Mouse (Mus musculus) liver (tissue): ENCODE results near the gene Spred1.

ENCODE experiments used
- DNase-seq: peaks from one replicate; pipeline ENCODE4 v3.0.0-alpha.2; 2020; ENCODE audit warnings: mixed read lengths

The Spred1 gene

DNA sequence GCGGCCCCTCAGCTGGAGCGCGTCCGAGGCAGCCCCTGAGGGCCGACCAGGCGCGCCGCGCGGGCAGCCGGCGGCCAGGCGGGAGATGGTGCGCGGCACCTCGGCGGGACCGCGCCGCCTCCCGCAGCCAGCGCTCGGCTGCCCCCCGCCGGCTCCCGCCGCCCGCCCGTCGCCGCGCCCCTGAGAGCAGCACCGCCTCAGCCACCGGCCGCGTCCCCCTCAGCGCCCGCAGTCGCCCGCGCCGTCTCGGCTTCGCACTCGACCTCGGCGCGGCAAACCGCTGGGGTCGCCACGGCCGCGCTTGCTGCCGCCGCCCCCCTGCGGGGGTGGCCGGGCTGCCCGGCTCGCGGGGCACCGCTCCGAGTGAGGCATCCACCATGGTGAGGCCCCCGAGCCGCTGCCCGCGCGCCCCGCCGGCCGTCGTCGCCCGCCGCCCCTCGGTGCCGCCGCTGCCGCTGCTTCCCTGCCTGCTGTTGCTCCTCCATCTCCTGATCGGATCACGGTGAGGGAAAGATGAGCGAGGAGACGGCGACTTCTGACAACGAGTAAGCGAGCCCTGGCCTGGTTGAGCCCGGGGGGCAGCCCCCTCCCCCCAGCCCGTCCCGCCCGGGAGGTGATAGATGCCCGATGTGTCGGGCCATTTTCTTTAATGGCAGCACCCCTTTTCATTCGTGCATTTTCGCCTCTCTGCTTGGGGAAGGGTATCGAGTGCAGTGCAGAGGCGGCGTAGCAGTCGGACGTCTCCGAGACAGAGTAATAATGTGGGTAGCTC, at the start of gene Spred1:
Gene Spred1, plus strand, starts transcription at position 163 of the 772 bp plus-strand sequence.
- DNase-seq = peak; percentile 41

DNA sequence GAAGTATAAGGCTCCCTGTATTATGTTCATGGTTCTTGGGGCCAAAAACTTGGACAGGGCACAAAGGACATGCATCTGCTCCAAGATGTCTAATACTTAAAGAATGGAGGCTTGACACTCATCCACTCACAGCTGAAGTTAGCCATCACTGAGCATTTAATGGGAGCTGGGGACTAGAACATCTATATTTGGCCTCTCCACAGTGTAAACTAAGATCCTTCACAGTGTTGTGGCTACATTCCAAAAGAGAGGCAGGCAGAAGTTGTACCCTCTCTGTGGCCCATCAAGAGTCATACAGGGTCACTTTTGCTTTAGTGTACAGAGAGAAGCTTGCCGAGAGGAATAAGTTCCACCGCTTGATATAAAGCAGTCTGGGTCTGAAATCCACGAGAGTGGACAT, 49.6 kb upstream of the Spred1 start:
- no peak for DNase-seq

DNA sequence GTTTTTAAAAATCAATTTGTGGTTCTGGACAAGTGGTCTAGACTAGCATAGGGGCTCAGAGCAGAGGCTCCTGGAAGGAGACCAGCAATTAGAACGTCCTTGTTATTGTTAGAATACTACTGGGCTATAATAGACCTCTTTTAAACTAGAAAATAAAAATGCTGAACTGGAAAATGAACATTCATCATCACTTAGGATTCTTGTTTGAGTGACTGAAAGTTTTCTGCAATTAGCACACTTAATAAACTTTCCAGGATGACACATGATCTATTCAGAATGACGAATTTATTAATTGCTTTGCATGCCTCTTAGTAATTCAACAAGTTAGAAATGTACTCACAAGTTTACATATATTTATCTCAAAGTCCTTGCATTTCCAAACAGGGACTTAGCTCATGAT, 42.5 kb upstream of the Spred1 start:
- no peak for DNase-seq

DNA sequence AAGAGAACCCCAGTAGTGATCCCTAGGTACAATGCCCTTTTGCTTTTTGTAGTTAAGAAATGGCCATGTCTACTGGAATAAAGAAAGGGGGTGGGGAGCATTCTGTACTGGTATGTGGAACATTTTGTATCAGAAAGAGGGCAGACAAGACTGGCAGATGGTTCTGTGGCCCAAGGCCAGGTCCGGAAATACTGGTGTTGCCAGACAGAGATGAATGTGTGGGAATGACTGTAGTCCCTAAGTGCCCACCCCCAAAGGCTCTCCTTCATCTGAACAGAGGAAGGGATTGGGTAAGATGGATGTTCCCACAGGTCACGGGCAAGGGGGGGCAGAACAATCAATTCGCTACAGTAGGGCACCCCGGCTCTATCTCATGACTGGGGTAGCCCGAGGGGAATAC, 41.6 kb upstream of the Spred1 start:
- no peak for DNase-seq

DNA sequence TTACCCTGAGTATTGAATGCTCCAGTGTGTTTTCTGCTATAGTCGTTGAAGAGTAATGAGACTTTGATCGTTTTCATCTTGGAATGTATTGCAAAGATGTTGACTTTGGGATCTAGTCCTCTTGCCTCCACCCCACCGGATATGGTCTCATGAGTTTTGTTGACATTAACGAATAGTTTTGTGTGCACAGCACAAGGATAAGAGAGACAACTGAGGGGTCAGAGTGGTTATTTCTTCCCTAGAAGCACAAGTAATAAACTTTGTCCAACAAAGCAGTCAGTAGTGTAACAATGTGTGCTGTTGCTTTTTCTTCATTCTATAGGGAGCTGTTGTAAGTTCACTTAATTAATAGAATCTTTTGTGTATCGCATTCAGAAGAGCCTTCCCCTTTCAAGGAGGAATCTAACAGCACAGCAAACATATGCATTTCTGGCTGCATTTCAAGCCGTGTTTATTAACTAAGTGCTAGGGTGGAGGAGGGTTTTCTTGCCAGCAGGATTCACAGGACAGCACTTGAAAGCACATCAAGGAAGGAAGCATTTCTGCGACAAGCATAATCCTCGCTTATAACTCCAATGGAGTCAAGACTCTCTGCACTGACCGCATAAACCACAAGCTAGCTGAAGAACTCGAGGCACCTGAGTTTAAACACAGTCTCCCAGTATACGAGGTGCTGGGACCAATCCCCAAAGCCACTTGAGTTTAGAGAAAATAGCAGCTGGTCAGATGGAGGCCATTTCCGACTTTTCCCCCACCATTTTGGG, 35.0 kb upstream of the Spred1 start:
- DNase-seq = no peak

DNA sequence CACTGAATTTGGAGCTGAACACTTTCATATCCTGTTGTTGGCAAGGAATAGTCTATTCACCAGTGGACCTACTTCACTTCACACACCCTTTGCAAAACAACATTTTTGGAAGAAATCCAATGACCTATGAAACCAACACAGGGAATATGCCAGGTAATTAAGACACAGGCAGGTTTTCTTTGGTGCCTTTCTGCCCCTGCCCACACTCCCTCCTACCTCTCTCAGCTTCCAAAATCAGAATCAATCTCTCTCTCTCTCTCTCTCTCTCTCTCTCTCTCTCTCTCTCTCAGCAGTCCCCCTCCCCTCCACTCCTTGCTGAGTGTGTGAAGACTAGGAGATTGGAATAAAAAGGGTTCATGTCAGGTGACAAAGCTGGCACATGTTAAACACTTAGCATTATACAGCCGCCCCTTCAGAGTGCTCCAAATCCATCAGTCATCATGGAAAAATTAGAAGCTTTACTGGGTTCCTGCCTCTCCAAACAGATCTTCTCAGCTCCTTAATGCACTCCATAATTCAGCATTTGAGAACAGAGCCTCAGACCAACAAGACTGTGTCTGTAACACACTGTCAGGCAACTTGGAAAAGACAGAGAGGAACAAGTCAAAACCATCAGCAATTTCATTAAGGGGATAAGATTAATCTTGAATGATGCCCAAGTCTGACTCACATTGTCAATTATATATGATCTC, 34.3 kb upstream of the Spred1 start:
- DNase-seq = no peak

DNA sequence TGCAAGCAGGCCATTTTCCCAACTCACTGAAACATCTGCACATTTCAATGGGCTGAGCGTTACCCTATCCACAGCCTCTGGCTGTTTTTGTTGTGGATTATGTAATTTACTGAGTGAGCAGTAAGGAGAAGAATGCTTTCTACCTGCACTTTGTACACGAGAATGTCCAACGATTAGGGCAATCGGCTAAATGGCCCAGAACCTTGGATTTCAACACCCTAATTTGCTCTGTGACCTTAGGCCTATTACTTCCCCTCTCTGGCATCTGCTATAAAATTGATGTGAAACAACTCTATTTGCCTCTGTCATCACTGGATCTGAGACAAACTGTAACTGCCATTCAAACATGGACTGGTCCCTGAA, 33.7 kb upstream of the Spred1 start:
- DNase-seq = no peak

DNA sequence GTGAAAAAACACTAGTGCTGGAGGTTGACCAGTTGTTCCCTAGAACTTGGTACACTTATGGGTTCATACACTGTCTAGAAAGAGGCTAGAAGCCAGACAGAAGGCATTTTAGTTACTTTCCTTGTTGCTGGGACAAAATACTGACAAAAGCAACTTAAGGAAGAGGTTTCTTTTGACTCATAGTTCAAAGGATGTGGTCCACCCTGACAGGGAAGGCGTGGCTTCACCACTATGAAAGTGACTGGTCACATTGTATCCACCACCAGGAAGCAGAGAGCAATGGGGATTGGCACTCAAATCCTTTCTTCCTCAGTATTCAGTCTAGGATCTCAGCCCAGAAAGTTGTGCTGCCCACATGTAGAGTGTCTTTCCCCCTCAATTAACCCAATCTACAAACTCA, 31.7 kb upstream of the Spred1 start:
- DNase-seq = no peak

DNA sequence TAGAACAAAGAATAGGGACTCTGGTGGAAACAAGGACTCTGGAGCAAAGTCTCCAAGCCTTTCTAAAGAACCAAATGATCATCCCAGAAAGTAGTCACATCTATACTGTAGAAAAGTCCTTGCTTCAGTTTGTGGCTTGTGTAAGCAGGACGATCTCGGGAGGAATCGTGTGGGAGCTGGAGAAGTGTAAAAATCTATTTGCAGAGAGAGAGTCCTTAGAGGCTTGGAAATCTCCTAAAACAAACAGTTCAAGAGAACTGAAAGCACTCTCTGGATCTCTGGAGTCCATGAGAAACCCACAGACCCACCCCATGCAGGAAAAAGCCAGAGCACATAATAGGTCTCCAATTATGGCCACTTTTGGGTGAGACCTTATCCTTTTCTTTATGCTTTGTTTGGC, 31.1 kb upstream of the Spred1 start:
- DNase-seq = no peak

DNA sequence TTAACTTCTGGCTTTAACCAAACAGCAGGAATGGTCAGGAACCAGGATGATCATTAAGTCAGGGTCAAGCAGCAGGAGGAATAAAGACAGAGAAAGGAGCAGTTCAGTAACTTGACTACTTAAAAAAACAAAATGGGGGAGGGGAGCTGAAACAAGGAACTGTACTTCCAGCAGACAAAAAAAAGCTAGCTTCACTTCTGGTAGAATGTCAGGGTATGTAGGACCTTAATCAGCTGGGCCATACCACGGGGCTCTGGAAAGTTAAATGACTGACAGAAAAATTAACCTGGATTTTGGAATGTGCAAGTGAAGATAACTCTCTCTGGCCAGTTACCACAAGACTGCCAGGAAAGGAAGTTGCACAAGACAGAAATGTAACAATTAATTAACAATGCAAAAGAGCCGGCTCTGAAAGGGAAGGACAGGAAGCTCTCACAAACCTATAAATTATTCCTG, 28.2 kb upstream of the Spred1 start:
- no peak for DNase-seq

DNA sequence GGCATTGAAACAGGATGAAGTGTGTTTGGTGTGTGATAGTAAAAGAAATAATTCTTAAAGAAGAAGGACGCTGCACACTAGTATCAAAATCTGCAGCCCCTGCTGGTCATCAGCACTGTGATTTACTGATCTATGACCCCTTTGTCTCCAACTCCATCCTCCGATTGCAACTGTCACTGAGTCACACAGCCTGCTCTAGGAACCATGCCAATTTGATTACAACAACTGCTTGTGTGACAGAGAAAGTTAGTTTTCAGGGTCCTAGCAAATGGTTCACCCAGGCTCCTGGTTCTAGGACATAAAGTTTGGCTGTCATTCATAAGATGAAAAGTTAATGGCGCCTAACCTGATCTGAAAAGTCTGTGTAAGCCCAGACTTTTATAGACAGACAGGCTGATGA, 25.7 kb upstream of the Spred1 start:
- no peak for DNase-seq

DNA sequence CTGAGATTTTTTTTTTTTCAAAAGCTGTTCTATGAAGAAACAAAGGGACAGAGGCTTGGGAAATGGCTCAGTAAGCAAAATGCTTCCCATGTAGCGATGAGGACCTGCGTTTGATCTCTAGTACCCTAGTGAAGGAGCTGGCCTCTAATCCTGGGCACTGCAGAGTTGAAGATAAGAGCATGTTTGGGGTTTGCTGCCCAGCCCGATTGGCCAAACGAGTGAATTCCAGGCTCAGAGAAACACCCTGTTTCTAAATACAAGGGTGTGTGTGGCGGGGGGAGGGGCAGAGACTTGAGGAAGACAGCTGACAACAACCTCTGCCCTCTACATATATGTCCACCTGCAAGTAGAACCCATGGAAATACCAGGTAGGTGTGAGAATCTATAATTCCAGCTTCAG, 23.9 kb upstream of the Spred1 start:
- peak; percentile 34 for DNase-seq

DNA sequence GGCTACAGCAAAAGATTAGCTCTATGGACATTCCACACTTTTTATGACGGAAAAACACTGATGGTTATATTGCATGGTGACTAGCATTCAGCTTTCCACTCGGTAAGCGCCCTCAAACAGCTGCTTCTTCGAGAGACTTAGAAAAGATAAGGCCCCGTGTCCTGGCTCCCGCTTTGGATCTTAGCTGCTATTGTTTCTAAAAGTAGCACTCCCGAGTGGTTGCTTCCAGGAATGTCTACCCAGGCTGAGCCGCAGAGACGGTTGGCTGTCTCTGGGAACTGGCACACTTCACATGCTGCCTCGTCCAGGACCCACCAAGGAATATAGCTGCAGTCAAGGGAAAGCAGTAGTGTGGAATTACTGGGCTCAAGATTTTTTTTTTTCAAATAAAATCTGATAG, 21.9 kb upstream of the Spred1 start:
- no peak for DNase-seq

DNA sequence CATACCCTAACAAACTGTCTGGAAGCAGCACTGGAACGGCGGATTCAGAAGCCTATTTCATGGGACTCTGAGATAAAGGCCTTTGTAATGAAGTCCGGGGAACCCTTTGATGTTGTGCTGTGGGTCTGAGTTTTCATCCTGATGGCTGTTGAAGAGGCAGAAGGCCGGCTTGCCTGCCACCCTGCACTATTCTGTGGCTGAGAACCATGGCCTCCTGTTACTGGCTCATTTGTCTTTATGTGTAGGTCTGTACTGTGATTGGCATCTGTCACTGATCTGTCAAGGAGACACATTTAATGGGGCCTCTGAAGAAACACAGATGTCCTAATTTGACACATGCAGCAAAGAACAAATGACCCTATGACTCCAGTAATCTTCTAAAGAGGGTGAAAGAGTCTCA, 17.7 kb upstream of the Spred1 start:
- no peak for DNase-seq

DNA sequence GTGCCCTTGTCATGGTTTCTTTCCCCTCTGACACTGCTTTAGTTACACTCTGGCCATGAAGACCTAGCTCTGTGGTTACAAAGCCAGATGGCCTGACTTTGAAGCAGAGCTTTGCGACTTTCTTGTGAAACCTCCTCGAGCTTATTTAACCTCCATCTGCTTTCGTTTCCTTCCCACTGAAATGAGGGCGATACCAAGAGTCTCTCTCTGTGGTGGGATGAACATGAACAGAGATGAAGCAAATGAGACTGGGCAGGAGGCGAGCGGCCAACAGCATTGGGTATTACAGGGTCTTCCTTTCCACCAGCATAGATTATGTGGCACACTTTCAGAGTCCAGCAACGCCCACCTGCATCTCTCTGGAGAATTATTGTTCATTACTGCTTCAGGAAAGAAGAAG, 15.8 kb upstream of the Spred1 start:
- DNase-seq = no peak

DNA sequence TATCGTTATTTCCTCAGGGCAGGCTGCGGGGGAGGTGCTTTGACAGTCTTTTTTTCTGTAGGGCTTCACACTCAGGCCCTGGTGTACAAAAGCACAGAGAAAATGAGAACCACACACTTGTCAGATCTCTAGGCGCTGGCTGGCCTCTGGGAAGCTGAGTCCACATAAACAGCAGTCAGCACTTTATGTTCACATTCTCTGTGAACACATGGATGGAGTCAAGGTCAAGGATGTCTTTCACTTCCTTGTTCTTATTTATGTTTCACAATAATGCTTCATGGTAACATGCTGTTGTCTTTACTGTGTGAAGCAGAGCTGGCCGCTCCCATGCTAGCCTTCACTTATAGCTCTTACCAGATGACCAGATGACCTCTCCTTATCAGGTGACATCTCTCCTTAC, 13.1 kb upstream of the Spred1 start:
- no peak for DNase-seq

DNA sequence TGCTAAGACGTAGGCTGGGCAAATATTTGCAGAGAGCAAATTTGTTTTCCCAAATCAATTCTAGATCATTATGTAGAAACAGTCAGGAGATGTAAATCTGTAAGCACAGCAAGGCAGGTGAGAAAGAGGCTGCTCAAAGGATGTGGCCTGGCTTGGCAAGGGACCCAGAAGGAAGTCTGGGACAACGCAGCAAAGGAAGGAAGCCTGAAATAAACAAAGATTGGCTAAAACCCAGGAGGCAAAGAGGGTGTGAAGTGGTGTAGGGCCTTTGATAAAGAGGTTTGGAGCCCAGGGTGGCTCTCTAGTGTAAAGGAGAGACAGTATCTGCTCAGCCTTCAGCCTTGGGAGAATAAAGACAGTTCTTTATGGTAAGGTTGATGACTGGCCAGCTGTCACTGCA, 11.9 kb upstream of the Spred1 start:
- no peak for DNase-seq

DNA sequence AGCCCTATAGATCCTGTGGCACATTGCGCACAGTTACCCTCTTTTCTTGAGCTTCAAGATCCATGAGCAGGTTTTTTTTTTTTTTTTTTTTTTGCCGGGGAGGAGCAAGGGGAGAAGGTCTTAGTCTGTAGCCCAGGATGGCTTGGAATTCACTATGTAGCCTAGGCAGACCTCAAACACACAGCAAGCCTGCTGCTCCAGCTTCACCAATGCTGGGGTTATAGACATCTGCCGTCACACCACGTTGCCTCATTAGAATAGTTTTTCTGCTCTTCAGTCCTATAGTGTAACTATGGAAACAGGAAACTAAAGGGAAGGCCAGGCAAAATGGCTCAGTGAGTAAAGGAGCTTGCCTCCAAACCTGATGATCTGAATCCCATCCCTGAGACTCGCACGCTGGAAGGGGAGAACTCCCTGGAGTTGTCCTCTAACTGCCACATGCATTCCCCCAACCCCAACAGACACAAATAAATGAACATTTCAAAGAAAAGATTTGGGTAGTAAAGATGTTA, 10.8 kb upstream of the Spred1 start:
- DNase-seq = no peak

DNA sequence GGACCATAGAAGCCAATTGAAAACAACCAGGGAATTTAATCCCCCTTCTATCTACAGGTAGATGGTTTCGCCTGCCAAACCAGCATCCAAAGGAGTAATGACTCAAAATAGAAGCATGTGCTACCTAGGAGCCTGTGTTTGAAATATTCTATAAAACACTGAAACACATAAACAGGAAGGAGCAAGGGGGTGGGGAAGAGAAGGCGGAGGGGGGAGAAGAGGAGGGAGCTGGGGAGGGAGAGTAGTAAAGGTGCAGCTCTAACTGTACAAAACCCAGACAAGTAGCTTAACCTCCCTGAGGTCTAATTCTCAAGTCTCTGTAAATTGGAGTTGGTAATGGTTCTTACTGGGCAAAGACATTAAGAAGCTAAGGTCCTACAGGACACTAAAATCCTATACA, 7.9 kb upstream of the Spred1 start:
- no peak for DNase-seq

DNA sequence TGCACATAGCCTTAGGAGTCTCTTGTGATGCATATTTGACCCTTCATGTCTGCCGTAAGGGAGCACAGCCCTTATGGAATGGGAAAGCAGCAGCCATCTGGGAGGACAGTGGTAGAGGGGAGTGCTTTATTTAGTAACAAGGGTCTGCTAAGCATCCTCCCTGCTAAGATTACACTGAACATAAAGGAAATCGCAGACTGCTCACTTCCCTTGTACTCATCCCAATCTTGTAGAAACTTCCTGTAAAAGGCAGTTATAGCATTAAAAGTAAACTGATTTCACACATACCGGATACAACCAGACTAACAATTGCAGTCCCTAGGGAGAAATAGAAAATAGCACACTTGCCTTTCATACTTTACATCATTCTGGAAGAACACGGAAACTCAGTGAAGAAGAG, 7.4 kb upstream of the Spred1 start:
- no peak for DNase-seq

DNA sequence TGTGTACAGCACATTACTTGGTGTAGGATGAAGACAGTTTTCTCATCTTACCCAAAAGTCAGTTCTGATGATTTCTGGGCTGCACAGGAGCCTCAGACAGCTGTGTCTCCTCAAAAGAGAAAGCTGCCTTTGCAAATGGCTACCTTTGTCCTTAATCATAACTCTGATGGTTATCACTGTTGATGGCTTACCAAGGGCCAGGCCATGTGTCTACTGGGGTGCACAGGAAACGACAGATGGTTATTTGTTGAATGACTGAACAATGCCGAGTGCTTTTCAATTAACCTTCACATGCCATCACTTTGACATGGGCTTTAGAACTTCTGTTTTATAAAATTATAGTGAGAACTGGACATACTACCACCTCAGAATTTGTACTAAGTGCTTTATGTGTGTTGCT, 2.7 kb upstream of the Spred1 start:
- no peak for DNase-seq

DNA sequence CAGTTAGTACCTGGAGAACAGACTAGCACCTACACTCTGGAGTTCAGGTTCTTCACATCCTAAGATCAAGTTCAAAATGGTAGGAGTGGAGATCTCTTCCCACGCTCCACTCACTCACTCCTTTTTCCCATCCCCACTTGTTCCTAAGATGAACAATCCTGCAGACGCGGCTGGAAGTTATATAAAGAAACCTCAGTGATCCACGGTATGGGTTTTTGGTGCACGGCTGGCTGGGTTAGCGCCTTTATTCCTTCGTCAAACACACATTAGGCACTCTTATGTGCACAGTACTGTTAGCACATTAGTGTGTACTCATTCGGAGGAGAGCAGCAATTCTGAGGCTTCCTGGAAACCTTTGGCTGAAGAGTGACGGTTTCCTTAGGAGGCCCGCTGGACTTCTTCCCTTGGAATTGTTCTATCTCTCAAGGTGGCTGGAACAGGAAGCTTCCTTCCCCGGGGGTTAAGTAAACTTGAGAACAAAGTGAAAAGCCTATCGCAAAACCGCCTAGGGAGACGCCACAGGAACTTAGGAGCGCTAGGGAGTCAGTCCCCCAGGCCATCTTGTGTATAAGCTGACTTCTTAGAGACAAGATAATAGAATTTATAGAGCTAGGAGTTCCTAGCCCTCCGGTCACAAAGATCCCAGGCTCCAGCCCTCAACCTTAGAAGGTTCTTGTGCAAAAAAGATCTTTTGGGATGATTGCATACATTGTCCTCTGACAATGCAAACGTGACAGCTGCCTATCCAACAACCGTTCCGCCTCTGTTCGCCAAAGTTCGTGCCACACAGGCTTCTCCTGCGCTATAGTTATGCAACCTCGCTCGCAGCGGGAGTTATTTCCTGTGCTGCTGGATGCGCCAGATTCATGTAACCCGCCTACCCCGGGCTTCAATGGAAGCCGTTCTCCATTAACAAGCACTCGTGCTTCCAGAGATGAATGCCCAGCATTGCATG, 1.6 kb upstream of the Spred1 start:
- peak; percentile 64 for DNase-seq
